Mouse (Mus musculus) cortical plate, adult 2 months (tissue): ENCODE measurements around the gene Id3.

ENCODE experiments used
- CTCF ChIP-seq: fragments of 200-500 bp; IDR thresholded peaks from 2 replicates; pipeline ENCODE4 v1.5.1; 2011; ENCODE audit warnings: mild to moderate bottlenecking, control low read depth, low read length; ENCODE audit not compliant: insufficient read depth; ENCODE audit errors: extremely low read depth
- POLR2A ChIP-seq: fragments of 200-500 bp; IDR thresholded peaks from 2 replicates; pipeline ENCODE4 v1.6.1; 2011; ENCODE audit warnings: mild to moderate bottlenecking, low read length, control low read depth; ENCODE audit not compliant: insufficient read depth; ENCODE audit errors: extremely low read depth

GRCm38 (mm10) chr4:136134418-136134977, 8.8 kb upstream of the Id3 start:
- TF ChIP-seq CTCF (no peak), POLR2A (no peak)
